Mouse (Mus musculus) ES-Bruce4 (cell line): ENCODE measurements around the gene Ocm. TPM values are rescaled to one million over a fixed set of nuclear protein-coding genes. Genes with fewer than 3 reads are reported as not detected.
A peak's percentile ranks its signal among the peaks of the same experiment; 100 is the strongest.

ENCODE experiments used
- H3K27ac ChIP-seq: 2 replicates; pipeline ENCODE4 v1.5.1; 2012; ENCODE audit warnings: low read length, inconsistent platforms; ENCODE audit not compliant: insufficient read depth
- H3K27me3 ChIP-seq: 2 replicates; pipeline ENCODE4 v1.6.1; 2012; ENCODE audit warnings: mild to moderate bottlenecking, low read length, inconsistent platforms; ENCODE audit not compliant: control insufficient read depth, poor library complexity, insufficient read depth, severe bottlenecking
- H3K36me3 ChIP-seq: 2 replicates; pipeline ENCODE4 v1.6.1; 2012; ENCODE audit warnings: inconsistent platforms, mild to moderate bottlenecking, low read length, moderate library complexity; ENCODE audit not compliant: control insufficient read depth, poor library complexity, insufficient read depth, severe bottlenecking
- H3K4me1 ChIP-seq: one replicate; pipeline ENCODE4 v1.8.1; 2011; ENCODE audit warnings: low read length; ENCODE audit not compliant: control insufficient read depth, insufficient read depth
- H3K4me3 ChIP-seq: 2 replicates; pipeline ENCODE4 v1.5.1; 2011; ENCODE audit warnings: low read depth, mild to moderate bottlenecking, low read length
- H3K9ac ChIP-seq: 2 replicates; pipeline ENCODE4 v1.6.1; 2012; ENCODE audit warnings: low read depth, mild to moderate bottlenecking, inconsistent platforms; ENCODE audit not compliant: poor library complexity, severe bottlenecking
- H3K9me3 ChIP-seq: replicated peaks from 2 replicates; pipeline ENCODE4 v1.6.1; 2012; ENCODE audit warnings: mild to moderate bottlenecking, low read length, inconsistent platforms; ENCODE audit not compliant: control insufficient read depth, poor library complexity, insufficient read depth, severe bottlenecking
- CTCF ChIP-seq: IDR thresholded peaks from one replicate; pipeline ENCODE4 v1.8.1; 2011; ENCODE audit warnings: low read depth, low read length
- EP300 ChIP-seq: IDR thresholded peaks from 2 replicates; pipeline ENCODE4 v1.6.1; 2011; ENCODE audit warnings: low read depth, low read length; ENCODE audit not compliant: insufficient read depth
- POLR2A ChIP-seq: IDR thresholded peaks from one replicate; pipeline ENCODE4 v1.8.1; 2011; ENCODE audit warnings: low read length; ENCODE audit not compliant: insufficient read depth
- polyA plus RNA-seq: library from polyadenylated mRNA; stranded (reverse); fragments of >200 nt; gene quantifications from 2 replicates; pipeline ENCODE4 v1.2.4, GENCODE M21; 2011; ENCODE audit warnings: low read depth; ENCODE audit not compliant: missing spikeins, insufficient read depth, insufficient read length

Ocm gene
- polyA plus RNA-seq, 1 experiment, result not detected

DNA sequence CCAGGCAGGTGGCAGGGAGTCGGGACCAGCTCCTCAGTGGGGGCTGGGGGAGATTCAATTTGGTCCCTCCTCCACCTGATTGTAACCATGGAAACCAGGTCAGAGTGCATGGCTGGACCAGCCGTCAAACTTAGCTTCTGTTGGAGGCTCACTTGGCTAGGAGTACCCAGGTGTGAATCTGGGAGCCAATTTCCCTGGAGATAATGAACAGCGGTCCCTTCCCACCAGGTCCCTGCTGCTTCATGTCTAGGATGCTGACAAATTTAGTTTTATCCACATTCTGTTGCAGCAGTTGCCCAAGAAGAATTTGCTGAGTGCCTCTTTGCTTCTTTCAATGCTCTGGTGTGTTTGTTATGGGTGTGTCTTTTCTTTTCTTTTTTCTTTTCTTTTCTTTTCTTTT, 27.0 kb upstream of the Ocm start:
- no peak overlapping the region for H3K9ac ChIP-seq
- no peaks in the 10 kb centered on the region for H3K4me1 ChIP-seq
- H3K27me3 ChIP-seq, result no peaks in the 10 kb centered on the region
- no peaks in the 10 kb centered on the region for H3K36me3 ChIP-seq
- H3K4me3 ChIP-seq, result no peak overlapping the region
- no peaks in the 10 kb centered on the region for H3K9me3 ChIP-seq
- TF ChIP-seq EP300, result no peak
- TF ChIP-seq CTCF, result no peak
- TF ChIP-seq POLR2A, result no peak
- H3K27ac ChIP-seq, result no peak overlapping the region

DNA sequence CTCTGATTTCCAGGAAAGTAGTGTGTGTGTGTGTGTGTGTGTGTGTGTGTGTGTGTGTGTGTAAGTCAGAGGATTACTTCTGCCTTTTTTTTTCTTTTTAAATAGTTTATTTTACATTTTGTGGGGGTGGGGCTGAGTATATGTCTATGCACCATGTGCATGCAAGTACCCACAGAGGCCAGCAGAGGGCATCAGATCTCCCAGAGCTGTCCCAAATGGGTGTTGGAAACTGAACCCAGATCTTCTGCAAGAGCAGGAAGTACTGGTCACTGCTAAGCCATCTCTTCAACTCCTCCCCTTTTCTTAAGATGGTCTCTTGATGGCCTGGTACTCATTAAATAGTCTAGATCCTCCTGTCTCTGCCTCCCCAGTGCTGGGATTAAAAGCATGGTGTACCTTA, 24.8 kb upstream of the Ocm start:
- H3K27me3 ChIP-seq, result no peaks in the 10 kb centered on the region
- H3K4me3 ChIP-seq, result no peak overlapping the region
- H3K9ac ChIP-seq, result no peak overlapping the region
- H3K27ac ChIP-seq, result no peak overlapping the region
- H3K4me1 ChIP-seq, result peaks cover 2% of the 10 kb centered on the region
- TF ChIP-seq CTCF (peak; percentile 77), POLR2A (no peak), EP300 (no peak)
- no peaks in the 10 kb centered on the region for H3K9me3 ChIP-seq
- no peaks in the 10 kb centered on the region for H3K36me3 ChIP-seq

DNA sequence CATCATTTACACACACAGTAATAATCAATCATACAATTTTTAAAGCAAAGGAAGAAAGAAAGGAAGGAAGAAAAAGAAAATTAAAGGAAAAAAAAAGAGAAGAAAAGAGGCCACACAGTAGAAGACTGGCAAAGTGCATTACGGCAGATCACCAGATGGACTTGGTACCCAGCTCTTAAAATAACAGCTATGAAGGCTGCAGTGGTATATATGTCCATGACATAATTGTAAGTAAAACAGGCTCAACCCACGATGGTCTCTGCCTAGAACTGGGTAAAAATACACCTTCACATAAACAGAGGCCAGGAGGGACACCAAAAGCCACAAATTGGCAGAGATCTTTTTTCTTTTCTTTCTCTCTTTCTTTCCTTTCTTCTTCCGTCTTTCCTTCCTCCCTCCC, 23.4 kb upstream of the Ocm start:
- Histone ChIP-seq H3K9ac (no peak overlapping the region), H3K36me3 (no peaks in the 10 kb centered on the region), H3K4me1 (peaks cover 2% of the 10 kb centered on the region), H3K27me3 (no peaks in the 10 kb centered on the region), H3K4me3 (no peak overlapping the region), H3K9me3 (no peaks in the 10 kb centered on the region), H3K27ac (no peak overlapping the region)
- no peak for TF ChIP-seq POLR2A
- TF ChIP-seq EP300, result no peak

DNA sequence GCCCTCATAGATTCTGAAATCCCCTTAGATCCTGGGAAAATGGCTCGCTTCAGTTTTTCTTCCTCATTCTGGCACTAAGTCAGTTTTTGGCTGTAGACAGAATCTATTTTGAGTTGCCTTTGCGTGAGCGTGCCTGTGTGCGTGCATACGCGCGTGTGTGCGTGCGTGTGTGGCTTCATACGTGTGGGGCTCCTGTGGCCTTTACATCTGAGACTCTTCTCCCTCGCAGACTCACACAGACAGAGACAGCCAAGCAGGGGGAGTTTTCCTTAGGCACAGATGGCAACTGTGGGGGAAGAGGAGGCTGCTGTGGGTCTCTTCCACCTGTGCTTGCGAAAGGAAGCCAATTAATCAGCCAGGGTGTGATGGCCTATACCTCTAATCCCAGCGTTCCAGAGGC, 20.9 kb upstream of the Ocm start:
- no peaks in the 10 kb centered on the region for H3K27me3 ChIP-seq
- H3K4me1 ChIP-seq, result peaks cover 2% of the 10 kb centered on the region
- H3K27ac ChIP-seq, result no peak overlapping the region
- no peaks in the 10 kb centered on the region for H3K9me3 ChIP-seq
- no peak overlapping the region for H3K9ac ChIP-seq
- no peak overlapping the region for H3K4me3 ChIP-seq
- TF ChIP-seq CTCF (no peak), EP300 (no peak), POLR2A (no peak)
- H3K36me3 ChIP-seq, result no peaks in the 10 kb centered on the region

DNA sequence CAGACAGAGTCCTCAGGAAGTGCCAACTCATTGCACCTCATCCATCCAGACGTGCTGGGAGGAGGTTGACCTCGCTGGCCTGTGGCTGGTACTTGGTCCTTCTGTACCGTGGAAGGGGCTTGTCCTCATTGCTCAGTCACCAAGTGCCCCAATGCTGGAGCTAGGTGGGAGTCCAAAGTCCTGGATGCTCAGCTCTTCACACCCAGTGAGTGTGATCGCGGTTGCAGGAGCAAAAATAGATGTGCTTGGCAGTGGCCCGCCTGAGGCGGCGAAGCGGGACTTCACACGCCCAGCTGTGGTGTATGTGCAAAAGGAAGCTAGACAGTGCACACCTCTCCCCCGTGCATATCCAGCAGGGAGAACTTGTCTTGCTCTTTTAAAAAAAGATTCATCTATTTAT, 16.7 kb upstream of the Ocm start:
- Histone ChIP-seq H3K4me1 (peaks cover 2% of the 10 kb centered on the region), H3K9me3 (no peaks in the 10 kb centered on the region), H3K9ac (no peak overlapping the region), H3K36me3 (no peaks in the 10 kb centered on the region), H3K27ac (no peak overlapping the region), H3K4me3 (no peak overlapping the region), H3K27me3 (no peaks in the 10 kb centered on the region)
- TF ChIP-seq POLR2A (no peak), CTCF (no peak), EP300 (no peak)

DNA sequence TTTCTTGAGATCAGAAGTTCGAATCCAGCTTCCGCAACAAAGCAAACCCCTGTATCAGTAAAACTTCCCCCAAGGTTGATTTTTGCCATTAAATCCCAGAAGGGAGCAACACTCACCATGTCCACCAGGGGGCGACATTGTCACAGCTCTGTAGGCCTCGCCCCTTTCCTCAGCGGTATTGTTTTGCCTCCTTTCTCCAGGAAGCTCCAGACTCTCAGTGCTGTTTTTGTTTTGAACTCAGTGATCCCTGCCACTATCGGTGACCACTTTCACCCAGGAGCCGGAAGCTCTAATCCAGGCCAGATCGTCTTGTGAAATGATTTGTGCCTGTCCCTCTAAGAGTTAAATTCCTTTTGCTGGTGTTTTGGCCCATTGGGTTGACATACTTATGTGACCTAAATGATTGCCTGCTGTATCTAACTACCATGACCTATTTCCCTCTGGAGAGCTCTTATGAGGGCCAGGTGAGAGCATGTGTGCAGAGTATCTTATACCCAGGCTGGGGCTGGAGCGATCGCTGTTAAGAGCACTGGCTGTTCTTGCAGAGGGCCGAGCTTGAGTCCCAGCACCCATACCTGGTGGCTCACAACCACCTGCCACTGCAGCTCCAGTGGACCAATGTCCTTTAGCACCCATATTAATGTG, 14.4 kb upstream of the Ocm start:
- H3K27ac ChIP-seq, result no peak overlapping the region
- H3K4me1 ChIP-seq, result no peaks in the 10 kb centered on the region
- H3K9me3 ChIP-seq, result no peaks in the 10 kb centered on the region
- H3K4me3 ChIP-seq, result no peak overlapping the region
- H3K36me3 ChIP-seq, result no peaks in the 10 kb centered on the region
- TF ChIP-seq EP300 (no peak), POLR2A (no peak), CTCF (peak; percentile 96)
- no peaks in the 10 kb centered on the region for H3K27me3 ChIP-seq
- no peak overlapping the region for H3K9ac ChIP-seq
